Mouse (Mus musculus) T-helper 1 cell (primary cell): ENCODE results near the gene Aars2.

ENCODE experiments used
- in situ Hi-C: fragments of 300-600 bp; cut with MboI, MseI; formaldehyde crosslinking; loops from one replicate; pipeline ENCODE4 v1.15.1; 2025; ENCODE audit warnings: high pct_unique_total_duplicates

The Aars2 gene

GRCm38 (mm10) chr17:45557246-45557824 lies 50.7 kb downstream of the Aars2 start:
- in situ Hi-C loops = loop anchor here (25.0 kb wide), 1 partner anchor 1955 kb away; the partner anchor contains the start of genes Ccnd3 and Taf8

GRCm38 (mm10) chr17:45557998-45558862 lies 51.6 kb downstream of the Aars2 start:
- in situ Hi-C loops = loop anchor here (25.0 kb wide), 1 partner anchor 1954 kb away; the partner anchor contains the start of genes Ccnd3 and Taf8

- in situ Hi-C loops = loop anchor here (10.0 to 25.0 kb wide), 2 partner anchors 605 to 1952 kb away; partner anchors contain the start of genes Ccnd3, Gtpbp2 and Taf8
Measured at GRCm38 (mm10) chr17:45559732-45560525, 53.3 kb downstream of the Aars2 start.

- in situ Hi-C loops = loop anchor here (10.0 to 25.0 kb wide), 2 partner anchors 602 to 1949 kb away; partner anchors contain the start of genes Ccnd3, Gtpbp2 and Taf8
Measured at GRCm38 (mm10) chr17:45563216-45563615, 56.6 kb downstream of the Aars2 start.

GRCm38 (mm10) chr17:45563655-45564530 lies 57.3 kb downstream of the Aars2 start, which contains the start of gene Slc35b2:
Gene Slc35b2 (plus strand): TSS chr17:45563874.
- in situ Hi-C loops = loop anchor here (10.0 to 25.0 kb wide), 2 partner anchors 601 to 1948 kb away; partner anchors contain the start of genes Ccnd3, Gtpbp2 and Taf8

GRCm38 (mm10) chr17:45564531-45565084 lies 58.0 kb downstream of the Aars2 start:
- in situ Hi-C loops = loop anchor here (10.0 to 25.0 kb wide), 2 partner anchors 600 to 1948 kb away; partner anchors contain the start of genes Ccnd3, Gtpbp2 and Taf8

- in situ Hi-C loops = loop anchor here (10.0 to 25.0 kb wide), 2 partner anchors 600 to 1947 kb away; partner anchors contain the start of genes Ccnd3, Gtpbp2 and Taf8
Measured at GRCm38 (mm10) chr17:45565103-45565502, 58.5 kb downstream of the Aars2 start.

- in situ Hi-C loops = loop anchor here (10.0 to 25.0 kb wide), 2 partner anchors 599 to 1946 kb away; partner anchors contain the start of genes Ccnd3, Gtpbp2 and Taf8
Measured at GRCm38 (mm10) chr17:45566031-45566359, 59.4 kb downstream of the Aars2 start.

GRCm38 (mm10) chr17:45566360-45567161 lies 59.9 kb downstream of the Aars2 start:
- in situ Hi-C loops = loop anchor here (10.0 to 25.0 kb wide), 2 partner anchors 598 to 1946 kb away; partner anchors contain the start of genes Ccnd3, Gtpbp2 and Taf8

- in situ Hi-C loops = loop anchor here (10.0 to 25.0 kb wide), 2 partner anchors 598 to 1945 kb away; partner anchors contain the start of genes Ccnd3, Gtpbp2 and Taf8
Measured at GRCm38 (mm10) chr17:45567162-45567601, 60.5 kb downstream of the Aars2 start.

GRCm38 (mm10) chr17:45568990-45569389 lies 62.3 kb downstream of the Aars2 start:
- in situ Hi-C loops = loop anchor here (10.0 to 25.0 kb wide), 2 partner anchors 596 to 1943 kb away; partner anchors contain the start of genes Ccnd3, Gtpbp2 and Taf8

GRCm38 (mm10) chr17:45569999-45570398 lies 63.4 kb downstream of the Aars2 start:
- in situ Hi-C loops = loop anchor here (10.0 to 25.0 kb wide), 2 partner anchors 595 to 1942 kb away; partner anchors contain the start of genes Ccnd3, Gtpbp2 and Taf8
